Mouse (Mus musculus) heart, adult 18-20 months (tissue): ENCODE measurements at regions not wholly inside any gene's neighbourhood (a gene's known extent, or its start where the extent isn't known, plus 50 kb on each side); places are given as distances from the start of the nearest gene placed in this dataset.
"Not testable (repeated sequence)": the region's sequence is repeated elsewhere in the genome, so short reads cannot be mapped to it uniquely, and the experiment has no call there.

Source experiments
- DNase-seq, 2 experiments: peaks; one replicate each; pipeline ENCODE4 v3.0.0; 2021 to 2022; ENCODE audit warnings: mixed read lengths in 1 of 2

- DNase-seq: no peak
These were observed 239.2 kb upstream of the 1700012A03Rik start for GRCm38 (mm10) chr6:31810602-31811512.

GRCm38 (mm10) chr6:31804468-31804867 lies 240.7 kb upstream of the Podxl start:
- DNase-seq: not testable (repeated sequence)

GRCm38 (mm10) chr6:31803222-31803621 lies 239.4 kb upstream of the Podxl start:
- DNase-seq: not testable (repeated sequence)

GRCm38 (mm10) chr6:31791547-31791946 lies 227.8 kb upstream of the Podxl start:
- no peak for DNase-seq

GRCm38 (mm10) chr6:31790906-31791305 lies 227.1 kb upstream of the Podxl start:
- DNase-seq: no peak

GRCm38 (mm10) chr6:31776841-31777240 lies 213.1 kb upstream of the Podxl start:
- DNase-seq: no peak

- no peak for DNase-seq
These were observed 208.1 kb upstream of the Podxl start for GRCm38 (mm10) chr6:31771916-31772315.

GRCm38 (mm10) chr6:31745589-31745988 lies 181.8 kb upstream of the Podxl start:
- no peak for DNase-seq

GRCm38 (mm10) chr6:31731391-31731790 lies 167.6 kb upstream of the Podxl start:
- DNase-seq: no peak

GRCm38 (mm10) chr6:31719614-31720013 lies 155.8 kb upstream of the Podxl start:
- no peak for DNase-seq

GRCm38 (mm10) chr6:31718843-31719242 lies 155.1 kb upstream of the Podxl start:
- DNase-seq: no peak

- DNase-seq: peak; percentile 4 to 30
These were observed 153.8 kb upstream of the Podxl start for GRCm38 (mm10) chr6:31717531-31717930.

- no peak for DNase-seq
These were observed 143.5 kb upstream of the Podxl start for GRCm38 (mm10) chr6:31707256-31707655.

GRCm38 (mm10) chr6:31704191-31704590 lies 140.4 kb upstream of the Podxl start:
- DNase-seq: no peak

- no peak for DNase-seq
These were observed 139.2 kb upstream of the Podxl start for GRCm38 (mm10) chr6:31702931-31703330.

GRCm38 (mm10) chr6:31695885-31696284 lies 132.1 kb upstream of the Podxl start:
- DNase-seq: no peak

GRCm38 (mm10) chr6:31693047-31693446 lies 129.3 kb upstream of the Podxl start:
- no peak for DNase-seq

- DNase-seq: no peak
These were observed 128.2 kb upstream of the Podxl start for GRCm38 (mm10) chr6:31692024-31692423.

- no peak for DNase-seq
These were observed 116.3 kb upstream of the Podxl start for GRCm38 (mm10) chr6:31680101-31680500.

GRCm38 (mm10) chr6:31665671-31666486 lies 102.1 kb upstream of the Podxl start:
- peak in 1 of 2 experiments; percentile 10 for DNase-seq

GRCm38 (mm10) chr6:31664495-31664894 lies 100.7 kb upstream of the Podxl start:
- DNase-seq: peak; percentile 52 to 82

- DNase-seq: peak; percentile 56 to 79
These were observed 97.0 kb upstream of the Podxl start for GRCm38 (mm10) chr6:31660778-31661177.

GRCm38 (mm10) chr6:31659901-31660300 lies 96.1 kb upstream of the Podxl start:
- no peak for DNase-seq
